Mouse (Mus musculus): Measurements from ENCODE around the gene Ttc9b.
"Not testable (repeated sequence)": the region's sequence is repeated elsewhere in the genome, so short reads cannot be mapped to it uniquely, and the experiment has no call there.

The Ttc9b gene

DNA sequence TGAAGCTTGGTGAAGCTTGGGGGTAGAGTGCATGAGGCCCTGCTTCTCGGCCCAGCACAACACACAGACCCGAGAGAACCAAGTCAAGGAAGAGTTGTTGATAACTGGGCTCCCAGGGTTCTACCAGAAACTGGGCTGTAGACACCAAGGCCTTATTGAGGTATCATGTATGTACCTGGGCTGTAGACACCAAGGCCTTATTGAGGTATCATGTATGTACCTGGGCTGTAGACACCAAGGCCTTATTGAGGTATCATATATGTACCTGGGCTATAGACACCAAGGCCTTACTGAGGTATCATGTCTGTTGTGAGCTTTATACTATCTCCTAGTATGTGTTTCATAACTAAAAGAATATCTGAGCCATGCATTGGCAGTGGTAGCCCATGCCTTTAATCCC is 18.6 kb upstream of the Ttc9b start:
- DNase-seq (ENCODE audit: low read depth in 1 of 2, low spot score in 2 of 2), result not testable (repeated sequence)

DNA sequence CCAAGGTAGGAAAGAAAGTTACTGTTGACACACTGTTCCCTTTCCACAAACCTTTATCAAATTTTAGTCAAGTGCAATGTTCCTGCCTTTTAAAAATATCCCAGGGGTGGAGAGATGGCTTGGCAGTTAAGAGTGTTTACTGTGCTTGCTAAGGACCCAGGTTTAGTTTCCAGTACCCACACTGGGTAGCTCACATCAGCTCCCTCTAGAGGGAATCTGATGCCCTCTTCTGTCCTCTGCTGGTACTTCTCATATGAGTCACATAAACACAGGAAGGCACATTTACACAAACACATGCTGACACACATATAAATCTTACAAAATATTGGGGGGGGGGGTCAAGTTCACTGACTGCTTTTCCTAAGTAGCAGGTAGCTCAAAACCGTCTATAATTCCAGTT is 9.2 kb upstream of the Ttc9b start:
- DNase-seq (ENCODE audit: low read depth in 1 of 2, low spot score in 2 of 2), result no peak

DNA sequence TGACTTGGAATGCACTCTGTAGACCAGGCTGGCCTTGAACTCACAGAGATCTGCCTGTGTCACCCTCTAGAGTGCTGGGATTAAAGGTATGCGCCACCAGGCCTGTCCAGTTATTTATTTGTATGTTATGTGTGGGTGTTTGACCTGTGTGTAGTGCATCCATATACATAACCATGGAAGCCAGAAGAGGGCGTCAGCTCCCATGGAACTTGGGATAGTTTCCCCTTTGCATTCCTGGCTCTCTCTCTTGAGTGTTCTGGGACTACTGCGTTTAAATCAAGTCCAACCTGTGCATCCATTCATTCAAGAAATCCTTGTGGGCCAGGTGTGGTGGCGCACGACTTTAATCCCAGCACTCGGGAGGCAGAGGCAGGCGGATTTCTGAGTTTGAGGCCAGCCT is 7.2 kb upstream of the Ttc9b start:
- no peak for DNase-seq (ENCODE audit: low read depth in 1 of 2, low spot score in 2 of 2)

DNA sequence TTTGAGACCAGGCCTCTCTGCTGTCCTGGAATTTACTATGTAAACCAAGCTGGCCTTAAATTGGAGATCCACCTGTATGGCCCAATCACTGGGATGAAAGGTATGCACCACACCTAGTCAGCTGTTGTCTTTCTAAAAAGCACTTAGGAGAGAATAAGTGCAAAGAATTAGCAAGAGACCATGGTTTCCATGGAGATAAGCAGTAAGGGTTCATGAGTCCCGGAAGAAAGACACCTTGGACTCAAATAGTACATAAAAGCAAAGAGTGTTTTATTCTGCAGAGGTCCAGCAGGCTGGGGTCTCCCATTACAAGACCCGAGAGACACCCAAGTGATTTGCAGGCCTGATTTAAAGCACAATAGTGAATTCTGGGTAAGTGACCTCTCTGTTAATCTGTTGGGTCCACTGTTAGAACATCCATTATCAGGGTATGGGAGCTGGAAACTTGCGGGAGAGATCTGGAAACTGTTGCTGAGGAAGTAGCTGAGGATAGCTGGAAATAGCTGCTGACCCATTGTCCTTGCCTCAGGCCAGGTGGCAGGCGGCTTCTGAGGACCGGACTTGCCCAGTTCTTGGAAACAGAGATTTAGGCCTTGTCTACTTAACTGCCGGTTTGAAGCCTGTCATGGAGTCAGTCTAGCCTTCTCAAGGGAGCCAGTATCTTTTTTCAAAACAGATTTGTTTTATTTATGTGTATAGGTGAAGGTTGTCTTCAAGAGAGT is 6.3 kb upstream of the Ttc9b start:
- DNase-seq (ENCODE audit: low read depth in 1 of 2, low spot score in 2 of 2), result no peak

DNA sequence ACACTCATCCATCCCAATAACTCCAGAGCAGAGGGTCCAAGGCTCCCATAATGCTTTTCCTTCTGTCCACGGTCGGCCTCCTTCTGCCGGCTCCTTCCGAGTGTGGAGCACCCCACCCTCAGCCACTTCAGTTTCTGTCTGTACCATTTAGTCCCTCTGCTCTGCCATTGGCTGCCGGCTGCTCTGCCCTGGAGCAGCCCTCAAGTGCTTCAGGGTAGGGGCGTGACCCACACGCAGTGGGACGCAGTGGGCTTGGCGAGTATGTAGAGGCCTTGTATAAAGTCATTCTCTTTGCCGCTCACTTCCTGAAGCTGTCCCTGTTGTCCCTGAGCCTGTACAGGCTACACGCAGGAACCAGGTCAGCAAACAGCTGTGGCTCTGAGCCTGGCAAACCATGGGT is 4.0 kb upstream of the Ttc9b start:
- DNase-seq (ENCODE audit: low read depth in 1 of 2, low spot score in 2 of 2), result no peak

DNA sequence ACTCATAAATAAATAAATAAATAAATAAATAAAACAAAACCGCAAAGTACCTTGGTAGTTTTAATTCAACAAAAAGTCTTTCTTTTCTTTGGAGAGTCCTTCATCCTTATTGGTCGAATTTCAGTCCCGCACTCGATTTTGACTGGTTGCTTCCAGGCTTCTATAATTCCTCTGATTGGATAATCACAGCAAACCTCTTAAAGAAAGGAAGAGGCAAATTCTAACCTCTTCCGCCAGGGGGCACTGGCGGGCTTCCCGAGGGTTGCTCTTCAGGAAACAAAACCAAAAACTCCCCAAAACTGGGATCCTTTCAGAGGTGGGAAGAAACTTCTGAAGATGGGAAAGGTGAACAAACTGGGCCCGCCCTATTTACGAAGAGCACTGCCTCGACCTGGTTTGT is 2.8 kb upstream of the Ttc9b start:
- DNase-seq (ENCODE audit: low read depth in 1 of 2, low spot score in 2 of 2), result peak in 1 of 2 experiments; percentile 43

DNA sequence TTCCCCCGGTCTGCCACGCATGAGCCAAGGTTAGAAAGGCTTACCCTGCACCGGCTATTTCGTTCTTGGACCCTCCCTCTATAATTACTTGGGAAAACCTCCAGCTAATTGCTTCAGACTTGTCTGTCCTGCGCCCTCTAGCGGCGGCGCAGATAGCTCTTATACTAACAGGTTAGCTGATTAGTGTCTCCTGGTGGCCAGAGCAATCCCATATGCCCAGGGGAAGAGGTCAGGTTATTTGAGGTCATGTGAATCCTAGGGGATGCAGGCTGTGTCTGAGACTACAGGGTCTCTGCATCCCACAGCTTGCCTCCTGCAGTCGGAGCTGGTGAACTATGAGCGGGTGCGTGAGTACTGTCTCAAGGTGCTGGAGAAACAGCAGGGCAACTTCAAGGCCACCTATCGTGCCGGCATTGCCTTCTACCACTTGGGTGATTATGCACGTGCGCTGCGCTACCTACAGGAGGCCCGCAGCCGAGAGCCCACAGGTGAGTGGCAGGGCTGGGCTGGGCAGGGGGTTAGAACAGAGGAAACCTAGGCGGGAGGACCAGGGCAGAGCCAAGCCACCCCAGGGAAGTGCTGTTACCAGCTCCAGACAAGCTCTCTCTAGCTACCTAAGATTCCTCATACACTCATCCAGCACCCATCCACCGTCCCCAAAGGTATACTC is 1.0 kb downstream of the Ttc9b start:
- no peak for DNase-seq (ENCODE audit: low read depth in 1 of 2, low spot score in 2 of 2)

DNA sequence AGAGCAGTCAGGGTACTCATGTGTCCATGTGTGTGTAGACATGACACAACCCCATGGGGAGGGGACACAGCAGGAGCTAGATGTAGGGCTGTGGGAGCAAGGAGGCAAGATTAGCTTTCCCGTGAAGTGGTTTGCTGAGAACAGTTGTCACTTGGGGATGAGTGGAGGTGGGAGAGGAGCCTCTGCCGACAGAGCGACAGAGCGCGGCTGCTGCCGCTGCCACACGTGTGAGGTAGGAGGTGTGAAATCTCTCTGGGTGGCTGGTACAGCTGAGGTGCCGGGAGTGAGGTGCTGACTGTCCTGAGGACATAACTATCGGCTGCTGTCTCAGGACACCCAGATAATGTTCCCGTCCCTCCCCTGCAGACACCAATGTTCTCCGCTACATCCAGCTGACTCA is 1.8 kb downstream of the Ttc9b start:
- no peak for DNase-seq (ENCODE audit: low read depth in 1 of 2, low spot score in 2 of 2)

DNA sequence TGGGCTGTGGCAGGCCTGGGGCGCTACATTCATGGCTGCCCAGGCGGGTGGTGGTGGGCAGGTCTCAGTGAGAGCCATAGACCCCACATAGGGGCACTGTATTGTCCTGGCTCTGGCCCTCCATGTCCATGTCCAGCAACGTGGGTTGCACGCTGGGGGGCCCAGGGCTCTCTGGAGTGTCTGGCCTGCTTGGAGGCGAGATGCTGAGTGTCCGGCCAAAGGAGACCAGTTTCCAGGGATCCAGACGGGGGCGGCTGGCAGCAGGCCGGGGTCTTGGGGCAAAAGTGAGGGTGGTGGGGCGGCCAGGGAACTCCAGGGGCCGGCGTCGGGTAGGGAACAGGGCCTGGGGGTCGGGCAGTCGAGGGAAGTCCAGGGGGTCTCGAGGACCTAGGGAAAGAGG is 2.9 kb downstream of the Ttc9b start:
- no peak for DNase-seq (ENCODE audit: low read depth in 1 of 2, low spot score in 2 of 2)

DNA sequence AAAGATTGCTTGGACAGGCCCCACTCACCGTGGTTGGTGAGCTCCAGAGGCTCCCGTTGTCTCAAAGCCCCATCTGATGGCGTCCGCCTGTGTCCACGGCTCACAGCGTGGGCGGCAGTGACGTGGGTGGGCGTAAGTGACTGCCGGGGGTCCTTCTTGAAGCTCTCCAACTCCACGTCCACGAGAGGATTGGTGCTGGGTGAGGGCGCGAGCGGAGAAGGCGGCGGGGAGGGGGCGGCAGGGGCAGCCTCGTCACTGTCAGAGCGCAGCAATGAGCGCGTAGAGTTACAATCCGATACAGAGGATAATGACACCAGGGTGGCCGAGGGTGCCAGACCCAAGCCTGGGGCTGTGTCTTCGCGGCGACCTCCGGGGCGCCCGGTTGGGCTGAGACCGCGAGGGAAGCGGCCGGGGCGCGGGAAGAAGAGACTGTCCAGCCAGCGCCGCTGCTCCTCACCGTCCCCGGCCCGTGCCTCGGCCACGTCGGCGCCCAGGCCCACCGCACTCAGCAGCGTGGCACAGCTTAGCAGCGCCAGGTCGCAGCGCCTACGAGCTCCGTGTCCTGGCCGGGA is 4.2 kb downstream of the Ttc9b start:
- no peak for DNase-seq (ENCODE audit: low read depth in 1 of 2, low spot score in 2 of 2)

DNA sequence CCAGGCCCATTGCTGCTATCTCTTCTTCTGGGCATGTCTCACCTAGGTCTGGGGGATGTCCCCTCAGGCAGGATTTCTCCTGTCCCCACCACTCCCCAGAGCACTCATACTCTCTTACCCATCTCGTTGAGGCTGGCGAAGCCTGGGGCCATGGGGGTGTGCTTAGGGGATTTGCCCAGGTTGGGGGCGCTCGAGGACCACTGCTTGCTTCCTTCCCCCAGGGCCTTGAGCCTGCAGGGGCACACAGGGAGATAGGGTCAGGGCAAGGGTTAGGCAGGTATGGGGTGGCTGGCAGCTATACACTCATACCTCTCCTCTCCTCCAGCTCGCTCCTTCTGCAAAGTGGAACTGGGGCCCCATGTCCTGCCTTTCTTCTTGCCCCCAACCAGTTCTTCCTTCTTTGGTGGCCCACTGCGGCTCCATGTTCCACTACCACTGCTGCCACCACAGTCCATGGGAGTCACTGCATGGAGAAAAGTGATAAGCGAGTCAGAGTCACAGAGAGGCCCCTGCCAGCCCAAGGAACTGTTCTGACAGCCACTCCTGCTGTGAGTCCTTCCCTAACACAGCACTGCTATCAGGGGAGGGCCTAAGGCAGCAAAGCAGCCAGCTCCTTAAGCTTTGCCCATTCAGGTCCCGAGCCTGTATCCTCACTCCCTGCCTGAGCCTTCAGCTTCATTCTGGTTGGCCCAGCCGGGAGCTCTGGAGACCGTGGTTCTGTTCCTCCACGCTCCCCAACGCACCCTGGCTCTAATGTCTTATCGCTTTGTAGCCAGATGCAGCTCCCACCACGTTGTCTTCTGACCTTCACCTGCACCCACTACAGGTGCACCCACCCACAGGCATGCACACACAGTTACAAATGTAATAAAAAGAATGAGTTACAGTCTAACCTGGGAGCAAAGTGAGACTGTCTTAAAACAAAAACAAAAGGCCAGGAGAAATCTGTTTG is 5.3 kb downstream of the Ttc9b start:
- no peak for DNase-seq (ENCODE audit: low read depth in 1 of 2, low spot score in 2 of 2)

DNA sequence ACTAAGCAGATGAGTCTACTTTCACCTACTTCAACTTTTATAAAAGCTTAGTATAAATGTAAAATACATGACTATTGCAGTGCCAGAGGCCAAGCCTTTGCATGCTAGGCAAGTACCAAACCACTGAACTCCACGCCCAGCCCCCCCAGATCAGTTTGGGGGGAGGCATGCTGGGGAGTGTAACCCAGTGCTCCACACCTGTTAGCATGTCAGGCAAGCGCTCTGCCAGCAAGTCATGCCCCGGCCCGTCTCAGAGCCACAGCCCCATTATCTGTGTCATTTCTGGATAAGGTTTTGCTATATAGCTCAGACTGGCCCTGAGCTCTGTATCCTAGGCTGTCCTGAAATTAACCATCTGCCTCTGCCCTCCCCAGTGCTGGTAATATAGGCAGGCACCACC is 8.3 kb downstream of the Ttc9b start:
- no peak for DNase-seq (ENCODE audit: low read depth in 1 of 2, low spot score in 2 of 2)

DNA sequence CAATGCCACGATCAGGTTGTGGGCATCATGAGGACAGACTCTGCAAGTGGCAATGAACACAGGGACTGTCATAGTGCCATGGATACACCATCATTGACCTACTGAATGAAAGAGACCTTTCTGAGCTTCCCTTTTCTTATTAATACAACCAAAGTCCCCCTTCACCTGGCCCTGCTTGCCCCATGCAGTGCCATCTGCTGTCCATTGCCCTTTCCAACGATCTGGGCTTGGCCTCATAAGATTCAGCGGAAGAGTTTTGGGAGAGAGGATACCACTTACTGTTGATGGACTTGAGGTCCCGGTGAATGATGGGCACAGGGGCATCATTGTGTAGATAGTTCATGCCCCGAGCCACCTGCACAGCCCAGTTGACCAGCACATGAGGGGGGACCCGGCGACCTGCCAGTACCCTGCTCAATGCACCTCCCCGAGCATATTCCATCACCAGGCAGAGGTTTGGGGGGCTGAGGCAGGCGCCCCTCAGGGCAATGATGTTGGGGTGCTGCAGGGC is 19.4 kb downstream of the Ttc9b start:
- no peak for DNase-seq (ENCODE audit: low read depth in 1 of 2, low spot score in 2 of 2)

DNA sequence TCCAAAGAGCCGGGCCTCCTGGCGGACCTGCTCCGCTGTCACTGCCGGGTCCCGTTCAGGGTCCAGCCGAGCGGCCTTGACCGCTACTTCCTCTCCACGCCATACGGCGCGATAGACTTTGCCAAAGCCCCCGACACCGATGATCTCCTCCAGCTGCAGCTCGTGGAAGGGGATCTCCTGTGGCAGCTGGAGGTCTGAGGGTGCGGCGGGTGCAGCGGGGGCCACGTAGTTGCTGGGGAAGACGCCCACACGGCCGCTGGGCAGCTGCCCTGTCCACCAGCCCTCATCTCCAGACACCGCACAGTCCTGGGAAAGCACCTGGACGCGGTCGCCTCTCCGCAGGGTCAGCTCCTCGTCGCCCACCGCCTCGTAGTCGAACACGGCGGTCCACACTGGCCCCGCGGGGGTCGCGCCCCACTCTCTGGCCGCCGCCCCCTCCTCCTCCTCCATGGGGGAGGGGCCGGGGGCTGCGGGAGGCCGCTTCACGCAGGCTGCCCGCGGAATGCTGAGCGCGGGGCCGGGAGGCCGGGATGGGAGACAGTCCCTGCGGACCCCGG is 19.9 kb downstream of the Ttc9b start:
- no peak for DNase-seq (ENCODE audit: low read depth in 1 of 2, low spot score in 2 of 2)

DNA sequence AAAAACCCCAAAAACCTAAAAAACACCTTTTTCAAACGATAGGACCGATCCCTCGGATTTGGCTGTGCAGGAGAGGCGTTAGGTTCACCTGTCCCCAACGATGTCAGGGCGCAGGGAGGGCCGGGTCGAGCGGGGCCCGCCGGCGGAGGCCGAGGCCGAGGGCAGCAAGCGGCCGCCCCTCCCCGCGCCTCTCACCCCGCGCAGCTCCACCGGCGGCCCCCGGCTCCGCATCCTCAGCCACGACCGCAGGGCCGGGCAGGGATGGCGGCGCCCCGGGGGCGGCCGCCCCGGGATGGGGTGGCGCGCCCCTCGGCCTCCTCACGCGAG is 20.4 kb downstream of the Ttc9b start:
- DNase-seq (ENCODE audit: low read depth in 1 of 2, low spot score in 2 of 2), result no peak

DNA sequence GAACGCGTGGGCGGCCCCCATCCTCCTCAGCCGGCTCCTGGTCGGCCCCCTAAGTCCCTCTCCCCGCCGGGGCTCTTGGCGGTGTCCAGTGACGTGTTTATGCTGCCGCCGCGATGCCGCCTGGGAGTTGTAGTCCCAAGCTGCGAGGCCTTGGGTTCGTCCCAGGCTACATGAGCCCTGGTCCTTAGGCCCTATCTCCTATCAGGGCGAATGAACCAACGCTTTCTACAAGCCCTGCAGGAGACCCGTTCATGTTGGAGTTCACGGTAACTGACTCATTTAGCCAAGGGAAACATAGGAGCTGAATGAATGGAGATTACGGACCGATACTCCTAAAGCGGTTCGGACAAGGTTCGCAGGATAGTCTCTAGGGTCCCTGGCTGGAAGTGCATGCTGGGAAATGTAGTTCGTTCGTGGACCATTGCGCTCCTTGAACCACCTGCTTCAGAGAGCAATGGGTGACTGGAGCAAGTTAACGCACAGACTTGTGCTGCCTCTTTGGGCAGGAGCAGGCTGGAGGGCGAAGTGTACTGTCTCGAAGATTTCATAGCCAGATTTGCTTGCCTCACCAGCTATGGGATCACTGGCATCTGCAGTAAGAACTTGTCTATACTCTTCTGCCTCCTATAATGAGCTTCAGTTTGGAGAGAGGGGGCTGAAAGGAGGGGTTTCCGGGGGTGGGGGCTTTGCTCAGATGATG is 21.0 kb downstream of the Ttc9b start, which contains the start of gene Map3k10:
Gene Map3k10, minus strand, starts transcription at position 77 of the 700 bp plus-strand sequence.
- peak; percentile 57 to 77 for DNase-seq (ENCODE audit: low read depth in 1 of 2, low spot score in 2 of 2)

DNA sequence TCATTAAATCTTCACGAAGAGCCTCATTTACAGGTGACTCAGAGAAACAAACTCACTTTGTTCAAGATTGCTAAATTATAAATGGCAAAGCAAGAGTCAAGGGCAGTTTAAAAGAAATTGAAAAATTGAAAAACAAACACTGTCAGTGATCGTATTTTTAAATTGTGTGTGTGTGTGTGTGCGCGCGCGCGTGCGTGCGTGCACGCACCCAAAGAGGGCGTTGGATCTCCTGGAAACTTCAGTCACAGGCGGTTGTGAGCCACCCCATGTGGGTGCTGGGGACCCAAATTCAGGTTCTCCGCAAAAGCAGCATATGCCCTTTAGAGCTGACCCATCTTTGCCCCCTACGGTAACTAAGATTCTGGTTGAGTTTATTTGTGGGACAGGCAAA is 21.5 kb downstream of the Ttc9b start:
- no peak for DNase-seq (ENCODE audit: low read depth in 1 of 2, low spot score in 2 of 2)

DNA sequence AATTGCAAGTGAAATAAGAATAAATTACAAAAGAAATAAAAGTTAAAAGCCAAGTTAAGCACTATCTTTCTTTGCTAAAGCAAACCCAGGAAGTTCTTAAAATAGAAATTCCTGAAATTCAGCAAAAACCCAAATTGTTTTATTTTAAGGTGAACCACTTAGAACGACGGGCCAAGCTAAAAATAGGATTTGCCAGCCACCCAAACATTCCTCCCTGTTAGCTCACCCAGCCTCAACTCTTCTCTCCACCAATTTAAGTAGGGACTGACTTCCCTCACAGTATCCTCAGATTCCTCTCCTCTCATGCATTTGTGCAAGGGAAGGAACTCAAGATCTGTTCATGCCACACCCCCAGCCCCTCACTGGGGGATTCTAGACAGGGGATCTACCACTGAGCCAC is 29.5 kb downstream of the Ttc9b start:
- DNase-seq (ENCODE audit: low read depth in 1 of 2, low spot score in 2 of 2), result no peak

DNA sequence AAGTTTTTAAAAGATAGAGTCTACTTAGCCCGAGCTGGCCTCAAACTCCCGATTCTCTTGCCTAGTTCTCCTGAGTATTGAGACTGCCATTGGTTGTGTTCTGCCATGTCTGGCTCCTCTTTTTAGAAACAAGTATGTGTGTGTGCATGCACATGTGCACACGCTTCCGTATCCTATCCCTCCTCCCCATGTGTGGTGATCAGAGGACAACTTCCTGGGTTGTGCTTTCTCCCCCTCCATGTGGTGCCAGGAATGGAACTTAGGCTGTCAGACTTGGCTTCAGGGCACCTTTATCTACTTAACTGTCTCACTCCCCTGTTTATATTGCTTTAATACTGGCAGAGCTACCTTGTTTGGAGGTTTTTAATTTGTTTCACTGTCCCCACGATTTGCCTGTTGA is 31.5 kb downstream of the Ttc9b start:
- no peak for DNase-seq (ENCODE audit: low read depth in 1 of 2, low spot score in 2 of 2)

DNA sequence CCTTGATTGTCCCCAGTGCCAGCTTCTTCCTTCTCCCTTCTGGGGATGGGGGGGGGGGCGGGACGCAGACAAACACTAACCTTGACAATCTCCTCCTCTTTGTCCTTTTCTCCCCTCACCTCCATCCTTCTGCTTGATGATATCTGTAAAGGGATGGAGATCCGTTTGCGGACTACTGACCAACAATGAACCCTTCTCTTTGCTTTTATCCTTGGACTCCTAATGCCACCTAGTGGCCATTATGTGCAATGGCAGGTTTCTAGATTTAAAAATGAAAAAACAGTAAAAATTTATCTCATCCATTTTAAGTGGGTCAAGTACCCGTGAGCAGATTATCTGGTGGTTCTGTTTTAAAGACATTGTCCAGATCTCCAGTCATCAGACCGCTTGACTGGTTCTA is 32.0 kb downstream of the Ttc9b start:
- no peak for DNase-seq (ENCODE audit: low read depth in 1 of 2, low spot score in 2 of 2)

DNA sequence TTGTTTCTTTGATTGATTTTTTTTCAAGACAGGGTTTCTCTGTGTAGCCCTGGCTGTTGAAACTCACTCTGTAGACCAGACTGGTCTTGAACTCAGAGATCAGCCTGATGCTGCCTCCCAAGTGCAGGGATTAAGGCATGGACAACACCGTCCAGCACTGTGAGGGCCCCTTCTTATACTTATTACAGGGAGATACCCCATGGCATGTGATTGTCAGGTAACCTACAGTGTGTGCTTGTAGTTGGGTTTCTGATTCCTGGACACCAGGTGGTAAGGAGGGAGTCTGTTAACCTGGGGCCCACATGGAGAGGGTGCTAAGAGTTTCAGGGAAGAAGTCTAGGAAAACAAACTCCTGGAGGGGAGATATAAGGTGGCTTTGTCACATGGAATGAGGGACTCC is 33.3 kb downstream of the Ttc9b start:
- DNase-seq (ENCODE audit: low read depth in 1 of 2, low spot score in 2 of 2), result no peak

Data from monocyte, adult 2 months (primary cell).